24 mouse cellular contexts compared by ENCODE assay signal in genomic region chr19:32295581-32295980, GRCm38 (mm10).
DNase-seq lines count a peak whose midpoint lies in the region; ATAC-seq and TF ChIP-seq lines count a peak whose summit lies in the region.
"Had no signal": no experiment of that assay in that cellular context is flagged by ENCODE, and none has a peak within 500 bp of the region (broad histone marks: within the 10 kb centered on the region; RNA-seq: fewer than 3 reads in every experiment).

No protein-coding gene starts in this region.

- dilution Hi-C loops in CH12.LX (cut with MboI; ENCODE audit: extremely low pct_ligation_motif_present, extremely low pct_unique_long_range_greater_than_20kb, low sequenced_read_pairs) = no loop called here

- H3K4me1 ChIP-seq in midbrain, embryonic 14.5 days (ENCODE audit: control insufficient read depth, insufficient read depth, low read length) = no peaks in the 10 kb centered on the region
- no peaks in the 10 kb centered on the region; the same call in 1 of the 2 replicates for H3K4me1 ChIP-seq in midbrain, embryonic 11.5 days (ENCODE audit: control insufficient read depth, insufficient read depth, low read length)
- H3K4me1 ChIP-seq in CH12.LX (ENCODE audit: control insufficient read depth in 1 of 2, insufficient read depth in 2 of 2) = peaks cover 3 to 16% of the 10 kb centered on the region in 2 experiments; a peak in 3 of 4 replicates

- TF ChIP-seq RAD21 in CH12.LX (IDR thresholded peaks at IDR 0.05; ENCODE audit: low read depth, low read length) = no peak

- no peaks in the 10 kb centered on the region for H3K9me3 ChIP-seq in midbrain, embryonic 14.5 days (ENCODE audit: control insufficient read depth, low read length)
- no peaks in the 10 kb centered on the region for H3K9me3 ChIP-seq in midbrain, embryonic 11.5 days (ENCODE audit: control insufficient read depth, low read length)
- no peaks in the 10 kb centered on the region for H3K9me3 ChIP-seq in CH12.LX (replicated peaks; ENCODE audit: low read length)
- H3K9me3 ChIP-seq: forebrain, embryonic 15.5 days; G1E; heart, embryonic 12.5 days; heart, embryonic 15.5 days; hindbrain, embryonic 10.5 days; hindbrain, embryonic 13.5 days; intestine, embryonic 15.5 days had no signal

- no peak overlapping the region for H3K4me3 ChIP-seq in midbrain, embryonic 14.5 days (replicated peaks; ENCODE audit: low read depth, low read length)
- no peak overlapping the region for H3K4me3 ChIP-seq in midbrain, embryonic 11.5 days (ENCODE audit: low read depth, low read length)
- no peak overlapping the region for H3K4me3 ChIP-seq in CH12.LX (replicated peaks in 1 of 3; ENCODE audit: low read depth in 2 of 3, low read length in 2 of 3, poor library complexity in 1 of 3)
- H3K4me3 ChIP-seq: forebrain, embryonic 15.5 days; heart, embryonic 12.5 days; heart, embryonic 15.5 days; hindbrain, embryonic 10.5 days; hindbrain, embryonic 13.5 days; intestine, embryonic 15.5 days had no signal

- no peak for TF ChIP-seq EP300 in CH12.LX (IDR thresholded peaks at IDR 0.05; ENCODE audit: low read length)

- H3K9ac ChIP-seq in midbrain, embryonic 14.5 days (replicated peaks; ENCODE audit: low read length) = no peak overlapping the region
- no peak overlapping the region for H3K9ac ChIP-seq in midbrain, embryonic 11.5 days (ENCODE audit: low read length)
- no peak overlapping the region for H3K9ac ChIP-seq in CH12.LX (ENCODE audit: insufficient read depth, low read depth)
- H3K9ac ChIP-seq: forebrain, embryonic 15.5 days; heart, embryonic 12.5 days; heart, embryonic 15.5 days; hindbrain, embryonic 13.5 days; intestine, embryonic 15.5 days had no signal

- in situ Hi-C loops in CH12.LX (cut with MboI; ENCODE audit: low pct_ligation_motif_present, low pct_unique_long_range_greater_than_20kb, low sequenced_read_pairs) = no loop called here

- DNase-seq in midbrain, embryonic 14.5 days = peak; percentile 21
- DNase-seq in midbrain, embryonic 11.5 days (ENCODE audit: low spot score, missing footprints) = no peak
- peak; percentile 27 for DNase-seq in CD4-positive helper T cell, adult 2 months (ENCODE audit: low read depth, low spot score)
- DNase-seq in CH12.LX (ENCODE audit: extremely low read depth) = no peak
- no peak for DNase-seq in right cerebral cortex, postnatal 14 days
- DNase-seq: adrenal gland, postnatal 10 days; adrenal gland, postnatal 36 days; cerebellum, adult 18-20 months; cerebellum, adult 9-10 months; cerebellum, postnatal 14 days; gastrocnemius, postnatal 25 days; heart, adult 18-20 months; heart, postnatal 10 days; heart, postnatal 36 days had no signal

- no peaks in the 10 kb centered on the region for H3K36me3 ChIP-seq in midbrain, embryonic 14.5 days (ENCODE audit: control insufficient read depth, insufficient read depth, low read length)
- no peaks in the 10 kb centered on the region for H3K36me3 ChIP-seq in midbrain, embryonic 11.5 days (ENCODE audit: control insufficient read depth, insufficient read depth, low read length)
- H3K36me3 ChIP-seq in CH12.LX (replicated peaks in 1 of 2; ENCODE audit: control insufficient read depth in 1 of 2, insufficient read depth in 1 of 2, low read length in 1 of 2) = no peaks in the 10 kb centered on the region
- H3K36me3 ChIP-seq: forebrain, embryonic 15.5 days; heart, embryonic 15.5 days; hindbrain, embryonic 10.5 days; hindbrain, embryonic 13.5 days; intestine, embryonic 15.5 days had no signal

- no peak for TF ChIP-seq POLR2A in CH12.LX (IDR thresholded peaks at IDR 0.05; ENCODE audit: low read depth, low read length)

- TF ChIP-seq CTCF in CH12.LX (conservative IDR thresholded peaks at IDR 0.05 in 1 of 2, IDR thresholded peaks at IDR 0.05 in 1 of 2; ENCODE audit: low read depth in 2 of 2, low read length in 2 of 2) = no peak

- H3K79me2 ChIP-seq in CH12.LX (replicated peaks; ENCODE audit: control insufficient read depth, extremely low read depth, insufficient read depth, poor library complexity, severe bottlenecking) = no peaks in the 10 kb centered on the region

- H3K27me3 ChIP-seq in midbrain, embryonic 14.5 days (ENCODE audit: control insufficient read depth, insufficient read depth, low read length) = no peaks in the 10 kb centered on the region
- no peaks in the 10 kb centered on the region for H3K27me3 ChIP-seq in midbrain, embryonic 11.5 days (ENCODE audit: control insufficient read depth, insufficient read depth, low read length)
- no peaks in the 10 kb centered on the region for H3K27me3 ChIP-seq in CH12.LX (replicated peaks)
- H3K27me3 ChIP-seq: forebrain, embryonic 15.5 days; heart, embryonic 12.5 days; heart, embryonic 15.5 days; hindbrain, embryonic 13.5 days; intestine, embryonic 15.5 days; Patski had no signal

- ATAC-seq in midbrain, embryonic 14.5 days (ENCODE audit: low FRiP score, low TSS enrichment) = no peak
- no peak for ATAC-seq in midbrain, embryonic 11.5 days (ENCODE audit: low FRiP score)
- no peak for ATAC-seq in erythroid progenitor cell, adult 5-6 weeks (replicated peaks; ENCODE audit: low FRiP score, poor library complexity, severe bottlenecking)
- ATAC-seq: forebrain, embryonic 15.5 days; hindbrain, embryonic 16.5 days; intestine, embryonic 15.5 days; Patski had no signal

- no peak overlapping the region for H3K27ac ChIP-seq in midbrain, embryonic 14.5 days (replicated peaks; ENCODE audit: low read depth, low read length)
- no peak overlapping the region for H3K27ac ChIP-seq in midbrain, embryonic 11.5 days (ENCODE audit: low read depth, low read length)
- H3K27ac ChIP-seq in CH12.LX (ENCODE audit: insufficient read depth, low read depth) = no peak overlapping the region
- H3K27ac ChIP-seq: forebrain, embryonic 15.5 days; heart, embryonic 15.5 days; hindbrain, embryonic 10.5 days; hindbrain, embryonic 13.5 days; intestine, embryonic 15.5 days had no signal

- H3K4me2 ChIP-seq in midbrain, embryonic 14.5 days (ENCODE audit: low read length) = no peak overlapping the region
- H3K4me2 ChIP-seq in midbrain, embryonic 11.5 days = no peak overlapping the region
- 0 out of 2 replicates have a peak overlapping the region, but pooled peaks have one; percentile 17 for H3K4me2 ChIP-seq in CH12.LX (ENCODE audit: insufficient read depth, low read depth, poor library complexity, severe bottlenecking)
- H3K4me2 ChIP-seq: forebrain, embryonic 15.5 days; heart, embryonic 12.5 days; heart, embryonic 15.5 days; hindbrain, embryonic 13.5 days; intestine, embryonic 15.5 days had no signal

- WGBS in midbrain, embryonic 14.5 days = 62% methylated on average over 7 of the region's 7 CpGs
- 79% methylated on average over 7 of the region's 7 CpGs for WGBS in midbrain, embryonic 11.5 days

TF ChIP-seq in CH12.LX, 34 proteins besides CTCF, POLR2A, EP300 and RAD21:
- TF ChIP-seq CHD1 (IDR thresholded peaks at IDR 0.05; ENCODE audit: low read depth, low read length) = no peak
- TF ChIP-seq JUND (conservative IDR thresholded peaks at IDR 0.05; ENCODE audit: low read depth, low read length) = no peak
- no peak for TF ChIP-seq ZNF384 (IDR thresholded peaks at IDR 0.05; ENCODE audit: low read depth, low read length)
- no peak for TF ChIP-seq PAX5 (IDR thresholded peaks at IDR 0.05; ENCODE audit: low read length)
- no peak for TF ChIP-seq MAX (IDR thresholded peaks at IDR 0.05; ENCODE audit: low read length)
- no peak for TF ChIP-seq E2F4 (IDR thresholded peaks at IDR 0.05; ENCODE audit: insufficient replicate concordance, low read depth, low read length)
- no peak for TF ChIP-seq MEF2A (IDR thresholded peaks at IDR 0.05; ENCODE audit: borderline replicate concordance, low read depth, low read length)
- TF ChIP-seq BHLHE40 (IDR thresholded peaks at IDR 0.05; ENCODE audit: low read depth, low read length) = no peak
- TF ChIP-seq KAT2A (IDR thresholded peaks at IDR 0.05; ENCODE audit: insufficient replicate concordance, low read length) = no peak
- no peak for TF ChIP-seq NRF1 (IDR thresholded peaks at IDR 0.05; ENCODE audit: low read depth, low read length)
- no peak for TF ChIP-seq TCF12 (IDR thresholded peaks at IDR 0.05; ENCODE audit: low read depth, low read length)
- no peak for TF ChIP-seq ZMIZ1 (IDR thresholded peaks at IDR 0.05; ENCODE audit: low read depth, low read length)
- TF ChIP-seq TBP (conservative IDR thresholded peaks at IDR 0.05; ENCODE audit: low read depth, low read length) = no peak

Comparison
In these comparisons a context has a peak if more than half of its experiments do, and no peak if none do; other contexts are left out.
1. DNase-seq: peak in midbrain, embryonic 14.5 days (single experiment) and CD4-positive helper T cell, adult 2 months (single experiment); none in midbrain, embryonic 11.5 days (single experiment), CH12.LX (single experiment) and right cerebral cortex, postnatal 14 days (single experiment).